In genomic region chr14:105542486-105543145, GRCm38 (mm10) we compare ENCODE assay signal across 8 mouse cellular contexts.
A peak's percentile ranks its signal among the peaks of the same experiment; 100 is the strongest.
DNase-seq lines count a peak whose midpoint lies in the region; ATAC-seq and TF ChIP-seq lines count a peak whose summit lies in the region.

No protein-coding gene starts in this region.

- H3K36me3 ChIP-seq in hindbrain, embryonic 10.5 days: no peaks in the 10 kb centered on the region
- H3K36me3 ChIP-seq in midbrain, embryonic 16.5 days (ENCODE audit: control insufficient read depth, insufficient read depth, low read length): no peaks in the 10 kb centered on the region

- WGBS in hindbrain, embryonic 10.5 days: 8% methylated on average over 15 of the region's 15 CpGs
- 3% methylated on average over 15 of the region's 15 CpGs for WGBS in midbrain, embryonic 16.5 days

- H3K4me2 ChIP-seq in midbrain, embryonic 16.5 days (ENCODE audit: low read length): peak overlapping the region; percentile 64

- peak overlapping the region; percentile 41 for H3K4me3 ChIP-seq in layer of hippocampus, adult 2 months
- H3K4me3 ChIP-seq in hindbrain, embryonic 10.5 days: peak overlapping the region; percentile 29
- H3K4me3 ChIP-seq in midbrain, embryonic 16.5 days (ENCODE audit: low read depth, low read length): peak overlapping the region; percentile 32

- intact Hi-C loops in left cerebral cortex, postnatal 14 days (cut with DNase I): no loop called here

- H3K27me3 ChIP-seq in hindbrain, embryonic 10.5 days (ENCODE audit: insufficient read depth, poor library complexity, severe bottlenecking): no peaks in the 10 kb centered on the region
- H3K27me3 ChIP-seq in midbrain, embryonic 16.5 days (ENCODE audit: control insufficient read depth, insufficient read depth, low read depth, low read length): no peaks in the 10 kb centered on the region

- H3K4me1 ChIP-seq in hindbrain, embryonic 10.5 days (replicated peaks): peaks cover 25% of the 10 kb centered on the region
- peaks cover 5% of the 10 kb centered on the region; the same call in 1 of the 2 replicates for H3K4me1 ChIP-seq in midbrain, embryonic 16.5 days (ENCODE audit: control insufficient read depth, insufficient read depth, low read length)

- H3K9ac ChIP-seq in midbrain, embryonic 16.5 days (ENCODE audit: low read depth, low read length): peak overlapping the region; percentile 52

- no peak for DNase-seq in layer of hippocampus, adult 2 months (ENCODE audit: low spot score in 2 of 2)
- DNase-seq in layer of hippocampus, adult 9-11 months: no peak
- peak; percentile 59 for DNase-seq in embryo, embryonic 9.5 days (ENCODE audit: extremely low spot score)
- peak; percentile 71 for DNase-seq in hindbrain, embryonic 10.5 days (ENCODE audit: low spot score)
- DNase-seq in adrenal gland, adult 8-10 months: no peak
- no peak for DNase-seq in left cerebral cortex, postnatal 14 days (ENCODE audit: low spot score in 2 of 2)
- DNase-seq in lung, postnatal 10 days: no peak

- peak overlapping the region; percentile 74 for H3K27ac ChIP-seq in layer of hippocampus, adult 2 months
- peak overlapping the region; percentile 76 for H3K27ac ChIP-seq in hindbrain, embryonic 10.5 days
- H3K27ac ChIP-seq in midbrain, embryonic 16.5 days (ENCODE audit: low read length): peak overlapping the region; percentile 53

- no peaks in the 10 kb centered on the region for H3K9me3 ChIP-seq in hindbrain, embryonic 10.5 days
- H3K9me3 ChIP-seq in midbrain, embryonic 16.5 days (replicated peaks; ENCODE audit: control insufficient read depth, low read length, poor library complexity, severe bottlenecking): no peaks in the 10 kb centered on the region

- peak; percentile 79 for ATAC-seq in midbrain, embryonic 16.5 days

- TF ChIP-seq CTCF in layer of hippocampus, adult 2 months (conservative IDR thresholded peaks at IDR 0.05): no peak

Comparison
In these comparisons a context has a peak if more than half of its experiments do, and no peak if none do; other contexts are left out.
1. DNase-seq: peak in embryo, embryonic 9.5 days (single experiment) and hindbrain, embryonic 10.5 days (single experiment); none in layer of hippocampus, adult 2 months (0 of 2), layer of hippocampus, adult 9-11 months (single experiment), adrenal gland, adult 8-10 months (single experiment), left cerebral cortex, postnatal 14 days (0 of 2) and lung, postnatal 10 days (single experiment).
2. Peak in every context shown above with its lines, with median percentiles within 50 percentile points of each other: H3K27ac ChIP-seq and H3K4me3 ChIP-seq.